Mouse (Mus musculus) brain, embryonic 14.5 days (tissue): Measurements from ENCODE around the gene Ddx4.

ENCODE experiments used
- CTCF ChIP-seq: fragments of 200-500 bp; IDR thresholded peaks from 2 replicates; pipeline ENCODE4 v1.5.1; 2012; ENCODE audit warnings: inconsistent platforms, mild to moderate bottlenecking, moderate library complexity, borderline replicate concordance; ENCODE audit not compliant: insufficient read depth, insufficient read length; ENCODE audit errors: extremely low read depth
- POLR2A ChIP-seq: fragments of 200-500 bp; IDR thresholded peaks from 2 replicates; pipeline ENCODE4 v1.6.1; 2012; ENCODE audit warnings: mild to moderate bottlenecking, inconsistent platforms, borderline replicate concordance; ENCODE audit not compliant: poor library complexity, insufficient read depth, insufficient read length, severe bottlenecking; ENCODE audit errors: extremely low read depth

DNA sequence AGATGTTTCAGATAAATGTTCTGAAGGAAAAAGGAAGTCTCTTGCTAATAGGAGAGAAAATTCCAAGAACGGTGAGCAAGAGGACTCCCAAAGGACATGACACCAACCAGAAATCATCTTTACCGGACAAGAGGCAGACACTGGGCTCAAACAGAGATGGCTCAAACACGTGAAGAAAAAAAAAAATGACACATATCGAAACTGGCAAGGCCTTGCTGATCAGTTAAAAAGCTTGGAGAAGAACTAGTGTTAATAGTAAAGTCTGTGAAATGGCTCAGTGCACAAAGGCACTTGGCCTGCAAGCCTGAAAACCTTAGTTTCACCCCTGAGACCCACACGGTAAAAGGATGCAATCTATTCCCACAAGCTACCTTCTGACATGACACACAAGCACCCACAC is 81.5 kb downstream of the Ddx4 start:
- TF ChIP-seq CTCF (no peak), POLR2A (no peak)
